Mouse (Mus musculus) left cerebral cortex, adult 6 months (tissue): ENCODE measurements around the gene AU041133. TPM values are rescaled to one million over a fixed set of nuclear protein-coding genes. Genes with fewer than 3 reads are reported as not detected.

Source experiments
- long read RNA-seq, 2 experiments: library from polyadenylated mRNA; unstranded; transcript quantifications; one replicate each; pipeline ENCODE4 v2.0.0; 2019 to 2020
- polyA plus RNA-seq: library from polyadenylated mRNA; unstranded; fragments of <200 nt; fragmentation: Nextera tagmentation; gene quantifications from 2 replicates; pipeline ENCODE4 v1.2.3, GENCODE M21; 2021

The AU041133 gene
- 3.1 and 4.5 TPM in 2 replicates for polyA plus RNA-seq
- long read RNA-seq, experiment 1, transcript AU041133-202 (4 exons, 2,634 nt) = major isoform, 30 of 33 reads
- long read RNA-seq, experiment 1, partial matches to known transcripts = 1 of 33 reads
- long read RNA-seq, experiment 1, other reads (novel, unspliced or antisense) = 2 of 33 reads
- long read RNA-seq, experiment 2, transcript AU041133-202 (4 exons, 2,634 nt) = major isoform, 11 of 15 reads
- long read RNA-seq, experiment 2, partial matches to known transcripts = 0 of 15 reads
- long read RNA-seq, experiment 2, other reads (novel, unspliced or antisense) = 4 of 15 reads

GRCm38 (mm10) chr10:82127850-82128401 is at the start of gene AU041133:
Gene AU041133, plus strand, starts transcription at chr10:82128013.

GRCm38 (mm10) chr10:82082728-82083621 is 44.8 kb upstream of the AU041133 start, which contains the start of gene BC024063:
Gene BC024063, plus strand, starts transcription at chr10:82083353.

Other genes with a start within 250 kb of the AU041133 start
- gene Zfp781, start 197.5 kb upstream of the AU041133 start, polyA plus RNA-seq = 1.7 and 1.8 TPM in 2 replicates
- 4.4 and 4.6 TPM in 2 replicates for gene Zfp873, start 79.9 kb upstream of the AU041133 start, polyA plus RNA-seq
- 1.4 and 2.0 TPM in 2 replicates for gene BC024063, start 44.7 kb upstream of the AU041133 start, polyA plus RNA-seq
- gene Zfp938, start 113.3 kb downstream of the AU041133 start, polyA plus RNA-seq = 17.5 and 22.0 TPM in 2 replicates
- gene 4932415D10Rik, start 188.6 kb downstream of the AU041133 start, polyA plus RNA-seq = not detected in 2 replicates
- gene Gm4924, start 226.2 kb downstream of the AU041133 start, polyA plus RNA-seq = 7.6 and 9.7 TPM in 2 replicates